Mouse (Mus musculus): ENCODE measurements around the gene Eci3.

GRCm38 (mm10) chr13:34973149-34973548 is 9.5 kb upstream of the Eci3 start:
- TF ChIP-seq POLR2A (IDR thresholded peaks at IDR 0.05; ENCODE audit: insufficient read length, low read depth): no peak
- no peak for TF ChIP-seq MYOD1 (IDR thresholded peaks at IDR 0.05; ENCODE audit: control insufficient read depth in 1 of 3, insufficient read length in 2 of 3, low read depth in 2 of 3)
- no peak for TF ChIP-seq MYOG (IDR thresholded peaks at IDR 0.05; ENCODE audit: control insufficient read depth in 1 of 3, insufficient read depth in 1 of 3, insufficient read length in 2 of 3, low read depth in 2 of 3)
- no peak for TF ChIP-seq MAX (IDR thresholded peaks at IDR 0.05; ENCODE audit: low read depth)
- TF ChIP-seq POLR2AphosphoS2 (IDR thresholded peaks at IDR 0.05; ENCODE audit: insufficient read length, low read depth): no peak
- no peak for TF ChIP-seq TCF12 (IDR thresholded peaks at IDR 0.05; ENCODE audit: insufficient read depth, poor library complexity, severe bottlenecking)
- no peak for TF ChIP-seq SRF (IDR thresholded peaks at IDR 0.05; ENCODE audit: control insufficient read depth, insufficient read length, low read depth)
- TF ChIP-seq USF1 (IDR thresholded peaks at IDR 0.05; ENCODE audit: low read depth): no peak

Measured in myocyte (in vitro differentiated cells).